Mouse (Mus musculus): Measurements from ENCODE around the gene 1700016C15Rik. TPM values are rescaled to one million over a fixed set of nuclear protein-coding genes. Genes with fewer than 3 reads are reported as not detected.

Gene 1700016C15Rik
- total RNA-seq, 1 experiment from 2014 or later, result not detected

DNA sequence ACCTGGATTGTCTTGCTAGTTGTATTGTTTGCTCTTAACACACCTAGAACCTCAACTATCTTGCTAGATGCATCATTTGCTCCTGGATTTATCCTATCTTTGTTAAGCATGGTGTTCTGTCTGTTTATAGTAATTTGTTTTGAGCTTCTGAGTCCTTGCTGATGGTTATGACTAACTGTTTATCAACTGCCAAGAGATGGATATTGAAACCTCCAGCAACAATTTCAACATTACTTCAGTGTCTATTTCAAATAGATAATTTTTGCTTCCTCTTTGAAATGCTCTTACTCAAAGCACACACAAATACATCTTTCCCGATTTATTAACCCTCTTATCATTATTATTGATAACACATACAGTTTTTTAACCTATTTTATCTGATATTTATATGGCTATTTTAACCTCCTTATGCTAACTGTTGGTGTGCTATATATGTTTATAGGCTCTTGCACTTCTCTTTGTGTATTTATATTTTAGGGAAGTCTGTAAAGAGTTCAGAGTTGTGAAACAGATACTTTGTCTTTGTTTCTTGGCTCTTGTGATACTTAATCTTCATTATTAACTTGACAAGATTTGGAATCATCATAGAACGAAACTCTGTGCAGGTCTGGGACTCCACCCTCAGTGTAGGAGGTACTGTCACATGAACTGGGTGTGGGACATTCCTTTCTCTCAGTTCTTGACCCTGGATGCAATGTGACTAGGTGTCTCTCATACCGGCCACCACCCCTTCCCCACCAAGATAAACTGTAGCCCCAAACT is 15.8 kb upstream of the 1700016C15Rik start:
- peak; percentile 50 for ATAC-seq (replicated peaks; ENCODE audit: insufficient number of reproducible peaks, low FRiP score, low TSS enrichment, poor library complexity, severe bottlenecking)

DNA sequence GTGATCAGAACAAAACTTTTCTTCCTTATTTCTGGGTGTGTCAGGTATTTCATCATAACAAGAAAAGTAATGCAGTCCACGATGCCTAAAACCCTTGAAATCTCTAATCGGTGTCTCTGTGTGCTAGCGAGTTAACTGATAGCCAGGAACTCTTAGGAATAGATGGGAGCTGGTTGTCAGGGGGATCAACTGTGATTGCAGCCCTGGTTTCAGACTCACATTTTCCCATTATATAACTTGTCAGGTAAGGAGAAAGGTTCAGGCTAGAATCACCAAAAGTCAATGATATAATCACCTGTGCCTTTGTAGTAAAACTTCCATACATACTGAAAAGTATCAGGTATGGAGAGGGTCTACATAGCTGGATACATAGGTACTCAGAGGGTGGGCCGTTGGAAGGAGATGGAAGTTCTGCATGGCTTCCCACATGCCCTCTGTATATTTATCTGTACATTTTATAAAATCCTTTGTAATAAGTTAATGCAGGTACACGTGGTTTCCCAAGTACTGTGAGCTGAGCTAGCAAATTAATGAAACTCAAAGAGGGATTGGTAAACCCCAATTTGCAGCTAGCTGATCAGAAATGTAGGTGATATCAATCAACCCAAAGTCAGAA is 15.1 kb upstream of the 1700016C15Rik start:
- ATAC-seq (replicated peaks; ENCODE audit: insufficient number of reproducible peaks, low FRiP score, low TSS enrichment, poor library complexity, severe bottlenecking), result no peak

DNA sequence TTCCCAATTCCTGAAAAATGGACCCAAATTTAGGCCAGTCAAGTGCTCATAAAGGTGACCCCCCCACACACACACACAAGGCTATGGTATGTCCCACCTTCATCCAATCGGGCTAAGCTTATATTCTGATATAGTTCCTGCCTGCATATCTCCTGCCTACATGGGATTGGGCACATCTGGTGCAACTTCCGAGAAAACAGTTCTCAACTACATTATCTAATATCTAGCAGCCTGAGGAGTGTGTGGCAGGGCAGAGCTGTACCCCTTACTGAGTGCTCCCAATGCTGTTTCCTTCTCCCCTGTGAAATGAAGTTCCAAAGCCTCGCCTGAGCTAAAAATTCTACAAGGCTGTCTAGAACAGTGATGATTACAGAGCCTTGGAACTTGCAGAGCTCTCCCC is 13.2 kb upstream of the 1700016C15Rik start:
- no peak for ATAC-seq (replicated peaks; ENCODE audit: insufficient number of reproducible peaks, low FRiP score, low TSS enrichment, poor library complexity, severe bottlenecking)

DNA sequence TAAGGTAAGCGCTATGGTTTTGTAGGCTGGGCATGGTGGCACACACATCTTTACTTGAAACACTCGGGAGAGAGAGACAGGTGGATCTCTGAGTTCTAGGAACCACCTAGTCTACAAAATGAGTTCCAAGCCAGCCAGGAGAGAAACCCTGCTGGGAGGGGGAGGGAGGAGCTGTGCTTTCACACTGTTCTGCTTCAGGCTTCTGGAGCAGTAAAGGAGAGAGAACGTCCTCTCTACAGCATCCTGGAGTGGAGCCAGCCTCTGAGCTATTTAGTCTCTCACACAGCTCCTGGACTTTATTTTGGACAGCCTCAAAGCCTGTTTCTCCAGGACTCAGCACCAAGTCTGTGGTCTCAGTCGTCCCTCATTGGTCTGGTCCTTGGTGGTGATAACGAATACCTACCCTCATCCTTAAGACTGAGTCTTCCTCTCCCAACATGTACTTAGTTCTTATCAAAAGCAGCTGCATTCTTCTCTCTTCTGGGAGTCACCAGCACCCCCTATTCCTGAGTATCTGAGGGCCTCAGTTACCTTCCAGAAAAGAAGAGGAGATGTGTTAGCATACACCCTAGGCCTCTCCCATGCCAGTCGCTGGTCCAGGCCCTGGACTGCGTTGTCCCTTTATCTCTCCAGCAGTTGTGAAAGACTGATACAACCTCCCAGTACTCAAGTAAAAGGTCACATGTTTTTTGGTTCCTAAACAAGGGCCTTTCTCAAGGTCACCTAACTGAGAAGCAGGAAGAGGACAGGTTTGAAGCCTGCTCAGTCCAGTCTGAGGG is 12.4 kb upstream of the 1700016C15Rik start:
- no peak for ATAC-seq (replicated peaks; ENCODE audit: insufficient number of reproducible peaks, low FRiP score, low TSS enrichment, poor library complexity, severe bottlenecking)

DNA sequence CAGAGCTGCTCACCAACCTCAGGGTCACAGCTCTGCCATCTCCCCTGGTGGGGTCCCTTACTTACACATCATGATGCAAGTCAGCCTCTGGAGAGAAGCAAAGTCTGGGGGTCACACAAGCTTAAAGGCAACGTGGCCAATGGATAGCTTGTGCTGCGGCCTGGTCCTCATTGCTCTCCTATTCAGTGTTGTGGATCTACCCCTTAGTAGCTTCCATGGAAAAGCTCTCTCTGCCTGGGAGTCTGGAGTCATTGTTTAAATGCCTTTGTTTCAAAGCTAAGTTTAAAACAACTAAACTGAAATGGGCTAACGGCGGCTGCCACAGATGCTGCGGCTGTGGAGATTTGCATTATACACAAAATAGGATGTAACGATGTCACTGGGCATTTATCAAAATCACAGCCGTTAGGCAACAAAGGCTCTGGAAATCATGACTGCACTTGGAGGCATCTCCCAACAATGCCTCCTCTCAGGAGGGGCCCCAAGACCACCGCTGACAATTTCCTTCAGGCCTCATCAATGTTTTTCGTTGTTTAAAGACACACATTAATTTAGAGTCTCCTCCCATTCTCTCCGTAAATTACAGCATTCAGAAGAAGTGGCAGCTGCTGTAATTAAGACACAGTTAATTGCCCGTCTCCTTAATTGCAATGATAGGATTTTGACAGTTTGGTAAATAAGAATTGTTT is 11.1 kb upstream of the 1700016C15Rik start:
- no peak for ATAC-seq (replicated peaks; ENCODE audit: insufficient number of reproducible peaks, low FRiP score, low TSS enrichment, poor library complexity, severe bottlenecking)

DNA sequence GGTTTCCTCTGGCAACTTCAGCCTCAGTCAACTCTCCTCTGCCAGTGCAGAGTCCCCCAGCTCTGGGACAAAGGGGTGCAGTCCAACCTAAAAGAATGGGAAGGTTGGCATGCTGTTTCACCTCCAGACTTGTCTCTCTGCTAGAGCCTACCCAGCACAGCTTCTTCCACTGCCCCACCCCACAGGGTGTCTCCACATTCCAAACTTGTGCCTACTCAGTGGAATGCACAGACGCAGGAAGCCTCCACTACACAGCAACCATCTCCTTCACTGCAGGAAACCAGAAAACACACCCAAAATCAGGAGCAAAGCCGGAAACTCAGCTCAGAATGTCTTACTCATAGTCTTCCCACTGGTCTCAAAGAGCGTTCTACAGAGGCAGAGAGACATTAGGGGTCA is 10.6 kb upstream of the 1700016C15Rik start:
- ATAC-seq (replicated peaks; ENCODE audit: insufficient number of reproducible peaks, low FRiP score, low TSS enrichment, poor library complexity, severe bottlenecking), result no peak

DNA sequence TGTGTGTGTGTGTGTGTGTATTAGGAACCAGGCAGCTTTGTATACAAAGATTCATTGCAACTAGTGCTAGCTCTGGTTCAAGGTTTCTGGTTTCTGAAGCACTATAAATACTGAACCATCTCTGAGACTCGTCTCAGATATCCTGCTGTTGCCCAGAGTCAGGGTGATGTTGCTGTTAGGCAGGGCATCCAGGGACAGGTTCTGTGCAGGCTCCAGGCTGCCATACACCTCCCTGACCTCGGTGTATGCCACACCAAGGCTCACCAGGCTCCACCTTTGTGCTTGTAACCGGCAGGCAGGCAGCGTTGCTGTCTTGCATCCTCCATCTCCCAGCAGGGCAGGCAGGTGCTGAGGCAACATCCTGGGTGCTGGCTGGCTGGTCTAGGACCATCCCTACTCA is 5.8 kb upstream of the 1700016C15Rik start:
- no peak; the same call in 1 of the 2 replicates for ATAC-seq (replicated peaks; ENCODE audit: insufficient number of reproducible peaks, low FRiP score, low TSS enrichment, poor library complexity, severe bottlenecking)

DNA sequence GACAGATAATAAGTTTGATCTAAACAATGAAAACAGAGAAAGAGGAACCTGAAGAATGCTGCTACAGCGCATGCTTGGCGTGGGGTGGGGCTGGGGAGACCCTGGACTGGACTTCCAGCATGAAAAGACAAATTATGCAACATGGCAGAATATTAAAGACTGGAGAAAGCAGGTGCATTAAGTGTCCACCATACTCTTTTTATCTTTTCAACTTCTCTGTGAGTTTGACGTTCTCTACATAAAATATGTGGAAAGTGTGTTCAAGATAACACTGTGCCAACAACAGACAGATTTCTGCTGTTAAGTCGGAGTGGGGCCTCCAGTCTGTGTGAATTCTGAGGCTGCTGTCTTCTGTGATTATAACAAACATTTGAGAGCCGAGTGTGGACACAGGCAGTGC is 2.7 kb upstream of the 1700016C15Rik start:
- ATAC-seq (replicated peaks; ENCODE audit: insufficient number of reproducible peaks, low FRiP score, low TSS enrichment, poor library complexity, severe bottlenecking), result no peak

DNA sequence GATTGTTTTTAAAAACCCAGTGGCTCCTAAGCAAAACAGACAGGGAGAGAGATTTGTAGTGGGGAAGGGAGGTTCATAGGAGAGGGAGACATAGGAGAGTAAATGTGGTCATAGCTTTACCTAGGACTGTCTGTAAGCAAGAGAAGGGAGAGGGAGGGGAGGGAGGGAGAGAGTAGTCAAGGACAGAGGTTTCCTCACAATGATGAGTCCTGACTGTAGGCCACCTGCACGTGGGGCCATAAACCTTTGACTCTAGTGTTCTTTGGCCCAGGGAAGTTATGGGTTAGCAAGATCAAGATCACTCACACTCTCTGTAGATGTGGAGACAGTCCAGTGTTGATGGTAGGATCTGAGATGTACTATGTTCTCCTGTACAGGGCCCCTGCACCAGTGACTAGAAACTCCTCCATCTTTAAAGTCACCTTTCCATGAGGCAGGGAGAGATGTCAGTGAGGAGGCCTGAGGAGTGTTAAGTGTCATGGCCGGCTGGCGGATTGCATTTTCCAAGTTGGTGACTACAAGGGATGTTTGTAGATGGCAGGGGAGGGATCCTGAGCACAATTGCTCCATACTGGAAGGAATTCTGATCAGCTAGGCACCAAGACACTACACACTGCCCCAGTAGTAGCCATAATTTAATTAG is 1.6 kb upstream of the 1700016C15Rik start:
- no peak for ATAC-seq (replicated peaks; ENCODE audit: insufficient number of reproducible peaks, low FRiP score, low TSS enrichment, poor library complexity, severe bottlenecking)

DNA sequence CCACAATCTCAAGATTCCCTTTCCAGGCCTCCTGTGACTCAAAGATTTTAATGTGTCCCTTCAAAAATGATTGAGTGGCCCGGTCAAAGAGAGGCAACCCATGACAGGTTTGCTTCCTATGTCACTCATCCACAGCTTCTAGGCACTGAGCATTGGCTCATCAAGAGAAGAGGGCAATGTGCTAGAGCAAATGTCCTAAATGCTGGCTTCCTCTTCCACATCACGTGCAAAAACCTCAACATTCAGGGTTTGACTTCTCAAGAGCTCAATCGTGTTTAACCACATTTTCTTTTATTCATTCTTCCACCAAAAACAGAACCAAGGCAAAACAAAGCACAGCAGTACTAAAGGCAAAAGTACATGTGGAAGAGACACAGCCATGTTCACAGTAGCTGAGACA is 2.4 kb downstream of the 1700016C15Rik start:
- peak; percentile 40; the same call in 1 of the 2 replicates for ATAC-seq (replicated peaks; ENCODE audit: insufficient number of reproducible peaks, low FRiP score, low TSS enrichment, poor library complexity, severe bottlenecking)

DNA sequence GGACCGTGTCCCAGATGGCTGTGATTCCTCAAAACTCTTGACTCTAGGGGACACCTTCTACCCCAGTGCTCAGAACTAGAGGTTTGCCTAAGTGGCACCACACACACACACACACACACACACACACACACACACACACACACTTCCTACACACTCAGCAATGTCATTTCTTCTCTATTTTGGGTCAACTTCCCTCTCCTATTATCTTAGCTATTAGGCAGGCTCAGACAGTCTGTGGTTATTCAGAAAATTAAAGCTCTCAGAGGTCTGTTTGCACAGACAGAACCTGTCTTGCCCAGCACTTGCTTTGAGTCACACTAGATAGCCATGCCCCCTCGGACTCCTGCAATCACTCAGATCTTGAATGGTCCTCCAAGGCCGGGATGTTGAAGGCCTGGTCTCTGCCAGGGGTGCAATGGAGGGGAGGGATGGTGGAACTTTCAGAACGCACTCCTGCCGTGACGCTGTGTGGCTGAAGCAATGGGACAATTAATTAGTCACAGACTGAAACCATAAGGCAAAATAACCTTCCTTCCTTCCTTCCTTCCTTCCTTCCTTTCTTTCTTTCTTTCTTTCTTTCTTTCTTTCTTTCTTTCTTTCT is 8.0 kb downstream of the 1700016C15Rik start:
- peak; percentile 60; the same call in 1 of the 2 replicates for ATAC-seq (replicated peaks; ENCODE audit: insufficient number of reproducible peaks, low FRiP score, low TSS enrichment, poor library complexity, severe bottlenecking)

DNA sequence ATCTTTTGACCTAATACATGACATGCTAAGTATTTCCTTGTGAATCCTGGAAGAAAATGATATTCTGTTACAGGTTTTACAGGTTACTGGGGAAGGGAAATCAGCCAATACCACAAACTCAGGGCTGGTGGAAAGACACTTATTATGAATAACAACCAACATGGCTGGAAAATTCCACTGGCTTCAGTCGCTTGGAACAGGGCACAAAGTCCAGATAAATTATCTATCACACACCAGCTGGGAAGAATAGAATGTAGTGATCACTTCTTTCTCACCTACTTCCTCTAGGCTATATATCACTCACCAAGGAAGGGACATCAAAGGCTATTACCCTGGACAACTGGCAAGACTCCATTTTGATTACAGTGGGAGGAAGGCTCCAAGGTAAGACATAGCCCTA is 11.1 kb downstream of the 1700016C15Rik start:
- ATAC-seq (replicated peaks; ENCODE audit: insufficient number of reproducible peaks, low FRiP score, low TSS enrichment, poor library complexity, severe bottlenecking), result no peak

DNA sequence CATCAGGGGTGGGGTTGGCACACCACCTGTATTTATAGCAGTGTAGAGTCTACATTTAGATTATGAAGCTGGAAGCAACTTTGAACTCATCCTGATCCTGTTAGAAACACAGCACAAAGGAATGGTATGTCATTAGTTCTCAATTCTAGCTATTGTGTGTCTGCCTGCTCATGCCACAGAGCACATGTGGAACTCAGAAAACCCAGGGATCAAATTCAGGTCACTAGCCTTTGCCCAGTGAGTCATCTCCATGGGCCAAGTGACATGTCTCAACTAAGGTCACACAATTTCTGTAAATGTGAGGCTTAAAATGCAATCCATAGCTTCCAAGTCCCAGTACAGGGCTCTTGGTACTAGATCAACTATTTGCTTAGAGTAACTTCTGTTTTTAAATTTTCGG is 12.5 kb downstream of the 1700016C15Rik start:
- ATAC-seq (replicated peaks; ENCODE audit: insufficient number of reproducible peaks, low FRiP score, low TSS enrichment, poor library complexity, severe bottlenecking), result no peak

DNA sequence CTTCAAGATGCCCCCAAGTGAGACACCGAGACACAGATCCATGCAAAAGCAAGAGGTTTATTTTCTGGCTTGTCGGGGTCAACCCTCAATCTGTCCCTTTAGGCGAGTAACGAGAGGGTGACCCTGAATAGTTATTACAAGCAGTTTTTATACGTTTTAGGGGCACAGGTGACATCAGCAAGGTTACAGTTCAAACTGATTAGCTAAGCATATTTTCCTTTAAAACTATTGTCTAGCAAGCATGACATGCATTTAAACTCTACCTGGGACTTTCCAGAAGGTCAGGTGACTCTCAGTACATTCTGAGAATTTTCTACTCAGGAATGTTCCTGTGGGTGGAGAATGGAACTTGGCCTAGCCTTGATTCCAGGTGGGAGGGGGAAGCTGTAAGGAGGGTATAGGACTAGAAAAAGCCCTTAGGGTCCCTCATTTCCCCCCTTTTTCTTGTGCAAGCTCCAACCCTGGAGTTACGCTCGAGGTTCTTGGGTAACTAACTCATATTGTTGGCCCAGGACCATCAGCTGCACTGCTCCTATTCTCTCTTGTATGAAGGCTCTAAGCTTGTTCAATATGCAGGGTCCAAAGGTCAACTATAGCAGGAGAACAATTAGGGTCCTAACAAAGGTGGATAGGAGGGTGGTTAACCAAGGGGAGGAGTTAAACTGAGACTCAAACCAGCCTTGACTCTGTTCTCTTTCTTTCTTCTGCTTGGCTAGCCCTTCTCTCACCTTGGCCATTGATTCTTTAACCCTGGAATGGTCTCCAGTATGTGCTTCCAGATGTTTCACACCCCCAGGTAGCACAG is 15.1 kb downstream of the 1700016C15Rik start:
- ATAC-seq (replicated peaks; ENCODE audit: insufficient number of reproducible peaks, low FRiP score, low TSS enrichment, poor library complexity, severe bottlenecking), result no peak

DNA sequence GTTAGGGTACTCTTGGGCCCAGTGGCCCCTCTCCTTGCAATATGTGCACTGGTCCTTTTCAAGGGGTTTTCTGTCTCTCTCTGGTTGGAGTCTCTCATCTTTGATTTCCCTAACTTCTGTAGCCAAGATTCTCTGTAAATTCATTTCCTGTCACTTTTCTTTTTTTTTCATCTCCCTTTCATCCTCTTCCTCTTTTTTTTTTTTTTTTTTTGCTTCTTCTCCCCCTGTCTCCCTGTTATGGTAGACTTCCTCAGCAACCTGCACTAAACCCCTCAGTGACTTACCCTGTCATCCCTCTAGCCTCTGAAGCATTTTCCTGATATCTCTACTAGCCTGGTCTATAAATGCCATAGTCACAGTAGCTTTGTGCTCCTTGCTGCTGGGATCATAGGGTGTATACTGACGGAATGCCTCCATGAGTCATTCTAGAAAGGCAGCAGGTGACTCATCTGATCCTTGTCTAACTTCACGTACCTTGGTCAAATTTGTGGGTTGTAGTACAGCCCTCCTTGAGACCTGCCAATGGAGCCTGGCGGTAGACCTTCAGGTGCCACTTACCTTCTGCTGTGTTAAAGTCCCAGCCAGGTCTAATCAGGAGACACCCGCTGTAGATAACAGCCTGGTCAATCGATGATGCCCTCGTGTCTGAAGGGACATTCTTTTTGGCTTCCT is 18.4 kb downstream of the 1700016C15Rik start:
- ATAC-seq (replicated peaks; ENCODE audit: insufficient number of reproducible peaks, low FRiP score, low TSS enrichment, poor library complexity, severe bottlenecking), result no peak

DNA sequence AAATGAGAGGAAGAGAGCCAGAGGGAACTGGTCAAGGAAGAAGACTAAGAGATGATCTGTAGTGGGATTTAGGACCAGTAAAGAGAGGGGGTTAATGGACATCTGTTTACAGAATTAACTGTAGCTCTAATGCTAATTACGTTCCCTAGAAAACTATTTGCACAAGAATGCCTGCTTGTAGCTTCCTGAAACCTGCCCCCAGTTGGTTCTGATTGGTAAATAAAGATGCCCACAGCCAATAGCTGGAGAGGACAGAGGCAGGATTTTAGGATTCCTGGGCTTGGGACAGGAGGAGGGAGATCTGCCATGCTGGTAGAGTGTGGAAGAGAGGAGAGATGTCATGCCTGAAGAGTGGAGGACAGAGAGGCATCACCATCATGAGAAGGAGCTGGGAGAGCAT is 23.9 kb downstream of the 1700016C15Rik start:
- no peak for ATAC-seq (replicated peaks; ENCODE audit: insufficient number of reproducible peaks, low FRiP score, low TSS enrichment, poor library complexity, severe bottlenecking)

DNA sequence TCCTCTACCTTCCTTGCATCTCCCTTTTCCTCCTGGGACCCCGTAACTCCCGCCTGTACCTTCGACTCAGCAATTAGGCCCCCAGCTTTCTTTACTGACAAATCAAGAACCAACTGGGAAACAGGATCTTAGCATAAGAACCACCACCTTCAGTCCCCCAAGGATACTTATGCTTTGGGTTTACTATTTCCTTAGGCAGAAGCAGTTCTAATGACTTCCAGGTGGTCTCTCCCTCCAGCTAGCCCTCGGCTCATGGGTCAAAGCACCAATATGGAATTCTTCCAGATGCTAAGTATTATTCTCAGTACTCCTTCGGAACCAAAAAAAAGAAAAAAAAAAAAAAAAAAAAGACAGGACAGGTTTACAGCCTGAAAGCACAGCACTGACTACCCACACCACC is 27.6 kb downstream of the 1700016C15Rik start:
- ATAC-seq (replicated peaks; ENCODE audit: insufficient number of reproducible peaks, low FRiP score, low TSS enrichment, poor library complexity, severe bottlenecking), result no peak
